Mouse (Mus musculus) lung, embryonic 14.5 days (tissue): ENCODE measurements at regions not wholly inside any gene's neighbourhood (a gene's known extent, or its start where the extent isn't known, plus 50 kb on each side); places are given as distances from the start of the nearest gene placed in this dataset.

Source experiments
- ATAC-seq: fragments of 200-750 bp; cut with Nextera tagmentation; 2 replicates; pipeline ENCODE4 v1.8.0; 2017; ENCODE audit warnings: mild to moderate bottlenecking, moderate TSS enrichment, moderate library complexity; ENCODE audit not compliant: insufficient read depth
- DNase-seq: peaks from one replicate; pipeline ENCODE4 v3.0.0-alpha.2; 2015
- H3K27ac ChIP-seq: fragments of 300-500 bp; sonication (generic); 2 replicates; pipeline ENCODE4 v1.5.1; 2014; ENCODE audit warnings: low read depth, mild to moderate bottlenecking, moderate library complexity
- H3K27me3 ChIP-seq: fragments of 300-500 bp; sonication (generic); 2 replicates; pipeline ENCODE4 v1.6.1; 2014; ENCODE audit warnings: low read length, control low read depth; ENCODE audit not compliant: insufficient read depth
- H3K36me3 ChIP-seq: fragments of 300-500 bp; sonication (generic); 2 replicates; pipeline ENCODE4 v1.6.1; 2014; ENCODE audit warnings: control low read depth; ENCODE audit not compliant: insufficient read depth
- H3K4me1 ChIP-seq: fragments of 300-500 bp; sonication (generic); 2 replicates; pipeline ENCODE4 v1.6.1; 2014; ENCODE audit warnings: antibody characterized with exemption, control low read depth; ENCODE audit not compliant: insufficient read depth
- H3K4me2 ChIP-seq: fragments of 300-500 bp; sonication (generic); 2 replicates; pipeline ENCODE4 v1.6.1; 2014; ENCODE audit warnings: mild to moderate bottlenecking
- H3K4me3 ChIP-seq: fragments of 300-500 bp; sonication (generic); 2 replicates; pipeline ENCODE4 v1.5.1; 2014; ENCODE audit warnings: low read depth, low read length
- H3K9ac ChIP-seq: fragments of 300-500 bp; sonication (generic); 2 replicates; pipeline ENCODE4 v1.6.1; 2014
- H3K9me3 ChIP-seq: fragments of 300-500 bp; sonication (generic); 2 replicates; pipeline ENCODE4 v1.6.1; 2016; ENCODE audit warnings: low read depth, low read length, control low read depth
- CTCF ChIP-seq: IDR thresholded peaks from 2 replicates; pipeline ENCODE4 v1.5.1; 2016; ENCODE audit warnings: antibody characterized with exemption, low read depth
- WGBS: fragments of 180-500 bp; shearing (Covaris S2); extraction: QIAGEN DNeasy Blood & Tissue Kit; methylation state at CpG from one replicate; pipeline ENCODE4 v1.1.7; 2014; 5-methylcytosine and 5-hydroxymethylcytosine counted together

DNA sequence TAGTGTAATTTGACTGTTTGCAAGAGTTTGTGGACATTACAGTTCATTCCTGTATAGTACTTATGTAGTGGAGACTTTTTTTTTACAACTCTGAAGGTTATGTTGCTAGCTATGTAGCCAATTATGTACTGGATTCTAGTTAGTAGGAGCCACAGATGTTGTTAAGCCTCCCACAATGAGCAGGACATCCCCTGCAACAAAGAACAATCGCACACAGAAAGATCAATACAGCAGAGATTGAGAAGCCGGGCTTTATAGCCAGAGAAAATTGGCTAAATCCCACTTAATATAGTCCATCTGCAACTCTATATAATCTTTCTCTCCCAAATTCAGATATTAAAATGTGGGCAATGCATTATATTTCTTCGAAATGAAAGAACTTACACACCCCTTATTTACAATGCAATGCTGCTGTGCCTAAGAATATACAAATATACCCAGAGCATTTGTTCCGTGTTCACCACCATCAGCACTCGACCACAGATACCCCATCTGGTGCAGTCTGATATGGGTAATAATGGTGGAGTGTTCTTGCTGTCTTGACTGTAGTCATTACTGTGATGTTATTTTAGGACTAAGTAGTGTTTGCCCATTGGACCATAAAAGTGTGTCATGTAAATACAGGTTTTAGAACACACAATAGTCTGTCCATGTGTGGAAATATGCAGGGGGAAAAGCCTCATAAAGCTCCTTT, 1351.9 kb upstream of the Zeb2 start:
- no peak overlapping the region for H3K4me3 ChIP-seq
- TF ChIP-seq CTCF, result no peak
- H3K4me1 ChIP-seq, result no peaks in the 10 kb centered on the region; the same call in 1 of the 2 replicates
- no peak overlapping the region for H3K9ac ChIP-seq
- ATAC-seq (no peak), DNase-seq (no peak)
- no peak overlapping the region for H3K27ac ChIP-seq
- H3K4me2 ChIP-seq, result no peak overlapping the region
- 82% methylated on average over 5 of the region's 5 CpGs for WGBS
- H3K9me3 ChIP-seq, result no peaks in the 10 kb centered on the region
- H3K36me3 ChIP-seq, result no peaks in the 10 kb centered on the region
- H3K27me3 ChIP-seq, result no peaks in the 10 kb centered on the region

DNA sequence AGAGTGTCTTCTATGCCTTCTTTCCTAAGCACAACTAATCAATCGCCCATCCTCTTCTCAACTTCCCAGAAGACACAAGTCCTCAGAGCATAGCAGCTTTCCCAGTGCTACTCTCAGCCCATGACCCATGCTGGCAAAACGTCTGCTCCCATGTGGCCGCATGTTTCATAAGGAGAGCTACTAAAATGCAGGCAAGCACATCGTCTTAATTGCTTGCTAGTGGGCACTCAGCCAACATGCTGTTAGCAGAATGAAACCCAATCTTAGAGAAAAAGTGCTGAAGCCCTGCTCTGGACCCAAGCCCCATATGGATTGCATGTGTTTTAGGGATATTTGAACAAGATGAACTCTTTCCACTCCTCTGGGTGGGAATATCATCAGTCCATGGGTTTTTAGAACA, 1348.2 kb upstream of the Zeb2 start:
- no peak overlapping the region for H3K4me3 ChIP-seq
- H3K4me2 ChIP-seq, result peak overlapping the region; percentile 35
- no peaks in the 10 kb centered on the region for H3K9me3 ChIP-seq
- no peak overlapping the region for H3K9ac ChIP-seq
- WGBS, result 17% methylated on average over 4 of the region's 4 CpGs
- H3K27me3 ChIP-seq, result no peaks in the 10 kb centered on the region
- peak overlapping the region; percentile 58; the same call in 1 of the 2 replicates for H3K27ac ChIP-seq
- H3K4me1 ChIP-seq, result no peaks in the 10 kb centered on the region; the same call in 1 of the 2 replicates
- H3K36me3 ChIP-seq, result no peaks in the 10 kb centered on the region
- no peak for TF ChIP-seq CTCF
- peak; percentile 88 for ATAC-seq
- peak; percentile 85 for DNase-seq

- Histone ChIP-seq H3K27ac (peak overlapping the region; percentile 58; the same call in 1 of the 2 replicates), H3K36me3 (no peaks in the 10 kb centered on the region), H3K4me3 (no peak overlapping the region), H3K4me2 (peak overlapping the region; percentile 35; the same call in 1 of the 2 replicates), H3K9me3 (no peaks in the 10 kb centered on the region), H3K27me3 (no peaks in the 10 kb centered on the region), H3K9ac (no peak overlapping the region), H3K4me1 (no peaks in the 10 kb centered on the region; the same call in 1 of the 2 replicates)
- no peak for TF ChIP-seq CTCF
- WGBS, result 49% methylated on average over 1 of the region's 1 CpGs
- ATAC-seq (peak; percentile 86), DNase-seq (peak; percentile 55)
These were observed 1347.7 kb upstream of the Zeb2 start for GRCm38 (mm10) chr2:46464913-46465312.

- ATAC-seq (no peak), DNase-seq (no peak)
- Histone ChIP-seq H3K27ac (no peak overlapping the region), H3K9me3 (no peaks in the 10 kb centered on the region), H3K4me3 (no peak overlapping the region), H3K9ac (no peak overlapping the region), H3K27me3 (no peaks in the 10 kb centered on the region), H3K4me1 (no peaks in the 10 kb centered on the region; the same call in 1 of the 2 replicates), H3K4me2 (no peak overlapping the region), H3K36me3 (no peaks in the 10 kb centered on the region)
- WGBS, result 94% methylated on average over 2 of the region's 2 CpGs
- no peak for TF ChIP-seq CTCF
These were observed 1345.5 kb upstream of the Zeb2 start for GRCm38 (mm10) chr2:46462670-46463069.

DNA sequence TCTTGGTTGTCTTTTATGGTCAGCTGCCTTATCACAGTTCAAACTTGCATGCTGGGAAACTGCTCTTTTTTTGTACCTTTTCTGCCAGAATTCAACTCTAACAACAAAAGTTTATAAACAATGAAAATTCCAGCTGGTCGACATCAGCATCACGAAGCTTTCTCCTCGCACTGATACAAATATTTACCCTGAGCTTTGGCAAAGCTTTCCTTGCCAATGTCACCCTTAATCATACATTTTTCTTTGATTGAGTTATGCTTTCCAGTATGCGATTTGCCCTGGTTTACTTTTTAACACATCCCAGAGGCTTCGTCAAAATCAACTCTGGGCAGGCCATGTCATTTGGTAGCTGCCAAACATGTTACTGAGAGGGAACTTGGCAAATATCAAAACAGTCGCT, 1333.5 kb upstream of the Zeb2 start:
- Histone ChIP-seq H3K4me1 (no peaks in the 10 kb centered on the region), H3K4me3 (no peak overlapping the region), H3K36me3 (no peaks in the 10 kb centered on the region), H3K9ac (no peak overlapping the region), H3K27me3 (no peaks in the 10 kb centered on the region), H3K4me2 (no peak overlapping the region), H3K9me3 (no peaks in the 10 kb centered on the region), H3K27ac (peak overlapping the region; percentile 76; the same call in 1 of the 2 replicates)
- ATAC-seq (peak; percentile 89), DNase-seq (peak; percentile 96)
- TF ChIP-seq CTCF, result no peak
- 7% methylated on average over 6 of the region's 6 CpGs for WGBS

GRCm38 (mm10) chr2:46445306-46445705, 1328.1 kb upstream of the Zeb2 start:
- Histone ChIP-seq H3K27ac (no peak overlapping the region), H3K36me3 (no peaks in the 10 kb centered on the region), H3K9ac (no peak overlapping the region), H3K9me3 (no peaks in the 10 kb centered on the region), H3K4me3 (no peak overlapping the region), H3K27me3 (no peaks in the 10 kb centered on the region), H3K4me2 (no peak overlapping the region), H3K4me1 (peaks cover 26% of the 10 kb centered on the region)
- peak; percentile 14; the same call in 1 of the 2 replicates for TF ChIP-seq CTCF
- 80% methylated on average over 3 of the region's 3 CpGs for WGBS
- DNase-seq (peak; percentile 15), ATAC-seq (no peak)

DNA sequence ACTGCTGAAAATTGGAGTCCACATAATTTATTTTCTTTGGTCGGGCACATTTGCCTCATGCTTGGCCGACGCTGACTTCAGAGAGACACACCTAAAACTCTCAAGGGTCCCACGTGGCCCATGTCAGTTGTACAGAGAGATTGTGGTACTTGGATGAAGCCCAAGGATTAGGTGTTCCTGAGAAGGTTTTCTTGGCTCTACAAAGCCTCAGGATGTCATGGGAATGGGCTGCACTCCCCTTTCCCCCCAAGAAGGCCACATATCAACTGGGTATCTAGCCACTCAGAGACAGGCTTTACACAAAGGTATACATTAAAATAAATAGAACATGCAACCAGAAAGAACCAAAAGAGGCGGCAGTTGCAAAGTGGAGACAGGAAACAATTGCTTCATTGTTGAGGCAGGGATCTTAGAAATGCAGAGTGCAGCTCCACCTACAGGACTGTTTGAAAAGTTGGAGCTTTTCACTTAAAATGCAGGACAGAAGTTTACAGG, 1326.5 kb upstream of the Zeb2 start:
- H3K4me1 ChIP-seq, result peaks cover 26% of the 10 kb centered on the region
- TF ChIP-seq CTCF, result peak; percentile 85
- peak overlapping the region; percentile 48 for H3K4me2 ChIP-seq
- DNase-seq (peak; percentile 88), ATAC-seq (peak; percentile 88)
- no peaks in the 10 kb centered on the region for H3K27me3 ChIP-seq
- H3K27ac ChIP-seq, result peak overlapping the region; percentile 94
- H3K36me3 ChIP-seq, result no peaks in the 10 kb centered on the region
- H3K4me3 ChIP-seq, result no peak overlapping the region
- H3K9ac ChIP-seq, result no peak overlapping the region; the same call in 1 of the 2 replicates
- 4% methylated on average over 5 of the region's 5 CpGs for WGBS
- H3K9me3 ChIP-seq, result no peaks in the 10 kb centered on the region
